Mouse (Mus musculus) CH12.LX (cell line): ENCODE measurements around the gene Astl.

Experiments used
- CTCF ChIP-seq, 2 experiments: IDR thresholded peaks in 1 of 2; conservative IDR thresholded peaks in 1 of 2; 2 replicates each; pipeline ENCODE4 v1.5.1; 2011 to 2012; ENCODE audit warnings: low read depth in 2 of 2, low read length in 2 of 2, improper control_type of control experiment in 1 of 2, inconsistent platforms in 1 of 2, mild to moderate bottlenecking in 1 of 2, moderate library complexity in 1 of 2
- USF1 ChIP-seq: IDR thresholded peaks from 2 replicates; pipeline ENCODE4 v1.6.1; 2014; ENCODE audit warnings: low read depth, mild to moderate bottlenecking, inconsistent platforms, low read length, improper control_type of control experiment
- USF2 ChIP-seq: conservative IDR thresholded peaks from 2 replicates; pipeline ENCODE4 v1.6.1; 2011; ENCODE audit warnings: low read depth, low read length, improper control_type of control experiment
- ZC3H11A ChIP-seq: IDR thresholded peaks from 2 replicates; pipeline ENCODE4 v1.6.1; 2012; ENCODE audit warnings: low read depth, mild to moderate bottlenecking, inconsistent platforms, low read length, improper control_type of control experiment

DNA sequence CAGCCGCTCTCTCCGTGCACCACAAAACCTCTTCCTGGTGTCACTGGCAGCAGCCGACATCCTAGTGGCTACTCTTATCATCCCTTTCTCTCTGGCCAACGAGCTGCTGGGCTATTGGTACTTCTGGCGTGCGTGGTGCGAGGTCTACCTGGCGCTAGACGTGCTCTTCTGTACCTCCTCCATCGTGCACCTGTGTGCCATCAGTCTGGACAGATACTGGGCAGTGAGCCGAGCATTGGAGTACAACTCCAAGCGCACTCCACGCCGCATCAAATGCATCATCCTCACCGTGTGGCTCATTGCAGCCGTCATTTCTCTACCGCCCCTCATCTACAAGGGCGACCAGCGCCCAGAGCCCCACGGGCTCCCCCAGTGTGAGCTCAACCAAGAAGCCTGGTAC, 25.3 kb downstream of the Astl start:
- TF ChIP-seq USF2 (no peak), ZC3H11A (no peak), CTCF (conservative IDR thresholded peaks at IDR 0.05 in 1 of 2, IDR thresholded peaks at IDR 0.05 in 1 of 2; ENCODE audit: low read depth in 2 of 2, low read length in 2 of 2) (no peak), USF1 (no peak)
